Mouse (Mus musculus) fat pad, adult 2 months (tissue): ENCODE measurements at regions not wholly inside any gene's neighbourhood (a gene's known extent, or its start where the extent isn't known, plus 50 kb on each side); places are given as distances from the start of the nearest gene placed in this dataset.
"Not testable (repeated sequence)": the region's sequence is repeated elsewhere in the genome, so short reads cannot be mapped to it uniquely, and the experiment has no call there.

Source experiments
- DNase-seq: peaks from one replicate; pipeline ENCODE4 v3.0.0-alpha.2; 2011; ENCODE audit warnings: low read depth, low spot score; ENCODE audit errors: extremely low read depth

DNA sequence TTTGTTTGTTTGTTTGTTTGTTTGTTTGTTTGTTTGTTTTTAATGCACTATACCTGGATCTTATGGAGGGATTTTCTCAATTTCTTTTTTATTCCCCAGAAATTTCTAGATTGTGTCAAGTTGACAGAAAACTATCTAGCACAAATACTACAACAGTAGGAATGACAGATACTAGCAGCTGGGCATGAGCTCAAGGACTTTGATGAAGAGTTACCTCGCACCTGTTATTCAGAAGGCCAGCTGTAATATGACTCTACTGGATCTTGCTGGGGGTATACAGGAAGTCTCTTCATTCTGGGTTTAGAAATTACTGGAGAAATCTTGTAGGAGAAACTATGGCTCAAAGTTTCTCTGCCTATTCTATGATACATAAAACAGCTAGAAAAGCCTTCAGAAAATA is 994.4 kb downstream of the Basp1 start:
- DNase-seq: no peak

DNA sequence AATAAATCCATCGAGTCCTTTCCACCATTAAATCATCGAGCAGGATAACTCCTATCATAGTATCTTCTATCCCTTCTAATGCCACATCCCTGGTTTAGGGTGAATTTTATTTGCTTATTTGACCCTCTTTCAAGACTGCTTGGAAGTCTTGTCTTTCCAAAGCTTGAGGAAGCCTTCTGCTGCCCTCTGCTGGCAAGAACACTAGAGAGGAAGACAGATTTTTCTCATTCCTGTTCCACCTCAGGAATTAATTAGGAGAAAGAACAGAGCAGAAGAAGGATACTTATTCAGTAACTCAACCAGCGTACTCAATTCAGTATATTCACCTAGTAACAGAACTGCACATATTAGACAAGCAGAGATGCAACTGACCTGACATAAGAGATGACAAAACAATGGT is 1005.9 kb downstream of the Basp1 start:
- no peak for DNase-seq

DNA sequence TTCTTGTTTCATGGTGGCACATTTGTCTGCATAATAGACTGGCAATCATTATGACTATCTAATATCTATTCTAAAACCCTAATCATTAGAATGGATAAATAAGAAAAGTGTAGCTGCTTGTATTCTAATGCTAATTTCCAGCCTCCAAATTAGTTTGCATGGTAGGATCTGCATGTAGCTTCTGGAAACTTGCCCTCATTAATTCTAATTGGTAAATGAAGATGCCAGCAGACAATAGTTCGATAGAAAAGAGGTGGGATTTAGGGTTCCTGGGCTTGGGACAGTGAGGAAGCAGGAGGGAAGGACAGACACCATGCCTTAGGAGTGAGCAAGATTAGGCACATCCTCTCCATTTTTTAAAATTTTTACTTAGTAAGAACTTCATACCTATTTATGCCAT is 1008.3 kb downstream of the Basp1 start:
- DNase-seq: no peak

DNA sequence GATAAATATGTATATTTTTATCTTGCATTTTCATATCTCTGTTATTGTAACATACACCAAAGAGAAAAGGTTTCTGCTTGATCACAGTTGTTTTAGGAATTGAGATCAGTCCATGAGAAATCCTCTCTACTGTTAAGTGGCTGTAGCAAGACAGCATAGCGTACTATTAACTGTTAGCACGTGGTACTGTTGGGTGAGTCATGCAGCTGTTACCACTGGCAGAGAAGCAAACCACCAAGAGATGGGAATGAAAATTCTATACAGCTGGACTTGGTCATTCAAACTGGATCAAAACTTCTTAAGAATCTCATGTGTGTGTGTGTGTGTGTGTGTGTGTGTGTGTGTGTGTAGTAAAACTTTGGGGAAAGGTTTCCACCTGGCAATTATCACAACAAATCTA is 1013.5 kb downstream of the Basp1 start:
- no peak for DNase-seq

DNA sequence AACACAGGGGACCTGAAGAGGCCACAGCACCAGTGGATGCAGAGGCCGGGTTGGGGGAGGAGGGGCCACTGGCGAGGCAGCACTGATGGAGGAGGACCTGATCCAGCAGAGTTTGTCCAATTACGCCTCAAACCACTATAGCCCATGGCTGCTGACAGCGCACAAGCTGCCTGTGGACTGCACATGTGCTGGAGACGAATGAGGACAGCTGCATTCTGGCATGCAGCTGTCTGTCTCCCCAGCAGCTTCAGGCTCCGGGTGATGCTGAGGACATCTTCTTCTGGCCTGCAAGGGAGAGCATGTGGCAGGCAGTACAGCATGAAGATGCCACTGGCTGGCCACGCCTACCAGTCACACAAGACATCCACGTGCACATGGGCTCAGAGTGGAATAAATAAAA is 1055.2 kb downstream of the Basp1 start:
- DNase-seq: no peak

DNA sequence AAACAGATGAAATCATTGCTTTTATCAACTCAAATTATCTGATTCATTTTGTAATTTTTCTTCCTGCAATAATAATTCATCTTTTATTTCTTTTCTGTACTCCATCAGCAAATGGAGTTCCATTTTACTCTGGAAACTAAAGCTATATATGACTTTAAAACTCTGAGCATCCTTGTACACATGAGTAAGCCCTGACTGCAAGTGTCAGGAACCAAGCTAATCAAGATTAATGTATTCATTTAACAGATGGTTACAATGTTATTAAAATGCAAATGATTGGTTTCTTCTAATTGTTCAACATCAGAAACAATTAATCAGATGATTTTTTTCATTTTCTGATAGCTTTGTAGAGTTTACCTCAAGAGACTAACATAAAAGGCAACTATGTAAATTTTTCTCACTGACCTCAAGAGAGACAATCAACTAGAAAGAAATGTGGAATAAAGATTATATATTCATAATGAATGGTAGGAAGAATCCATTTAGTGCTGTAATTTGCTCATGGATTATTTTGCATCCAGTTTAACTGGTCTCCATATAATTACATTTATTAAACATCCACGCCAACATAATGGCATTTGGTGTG is 1064.5 kb downstream of the Basp1 start:
- no peak for DNase-seq

DNA sequence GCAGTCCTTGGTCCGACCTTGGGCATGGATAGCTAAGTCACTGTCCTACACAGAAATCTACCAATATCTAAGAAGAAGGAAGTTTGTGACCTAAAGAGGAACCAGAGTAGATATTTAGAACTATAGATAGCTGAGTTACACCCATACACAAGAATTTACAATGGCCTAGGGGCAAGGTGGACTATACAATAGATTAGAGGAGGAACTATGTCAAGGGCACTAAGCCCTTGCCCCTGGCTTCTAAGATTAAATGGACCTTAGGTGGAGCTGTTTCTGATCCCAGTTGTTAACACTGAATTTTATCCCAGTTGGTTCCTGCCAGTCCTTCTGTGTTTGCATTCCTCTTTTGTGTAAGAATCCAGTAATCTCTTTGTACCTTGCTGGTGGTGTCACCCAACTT is 1077.7 kb downstream of the Basp1 start:
- not testable (repeated sequence) for DNase-seq

DNA sequence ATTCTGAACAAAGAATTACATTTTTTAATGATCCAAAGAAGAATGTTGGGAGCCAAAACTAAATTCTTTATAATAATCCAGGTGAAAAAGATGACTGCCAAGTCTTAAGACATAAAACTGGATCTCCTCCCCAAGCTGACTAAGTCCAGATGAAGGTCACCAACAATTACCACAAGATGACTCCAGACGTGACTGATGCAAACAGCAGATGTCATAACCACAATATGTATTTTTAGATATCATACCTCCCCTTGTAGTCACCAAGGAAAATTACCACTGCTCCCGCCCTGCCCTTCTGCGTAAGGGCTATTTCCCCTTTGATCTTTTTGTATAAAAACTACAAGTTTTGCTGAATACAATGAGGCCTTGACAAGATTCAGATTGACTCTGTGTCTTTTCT is 1110.4 kb downstream of the Basp1 start:
- not testable (repeated sequence) for DNase-seq

DNA sequence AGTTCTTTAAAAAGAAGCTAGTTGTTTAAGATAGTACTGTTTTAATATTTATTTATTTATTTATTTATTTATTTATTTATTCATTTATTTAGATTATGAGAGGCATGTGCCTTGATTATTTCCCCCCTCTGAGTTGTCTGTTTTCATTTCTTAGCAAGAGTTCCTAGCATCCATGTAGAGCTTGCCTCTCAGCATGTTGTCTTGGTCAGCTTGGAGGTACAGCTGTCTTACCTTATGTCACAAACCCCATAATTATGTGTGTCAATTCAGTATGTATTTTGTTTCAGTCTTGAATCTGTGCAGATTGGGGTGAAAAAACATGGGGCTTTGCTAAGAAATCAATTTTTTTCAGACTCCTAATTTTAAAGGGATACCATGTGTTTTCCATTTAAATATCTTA is 1116.3 kb downstream of the Basp1 start:
- DNase-seq: no peak

DNA sequence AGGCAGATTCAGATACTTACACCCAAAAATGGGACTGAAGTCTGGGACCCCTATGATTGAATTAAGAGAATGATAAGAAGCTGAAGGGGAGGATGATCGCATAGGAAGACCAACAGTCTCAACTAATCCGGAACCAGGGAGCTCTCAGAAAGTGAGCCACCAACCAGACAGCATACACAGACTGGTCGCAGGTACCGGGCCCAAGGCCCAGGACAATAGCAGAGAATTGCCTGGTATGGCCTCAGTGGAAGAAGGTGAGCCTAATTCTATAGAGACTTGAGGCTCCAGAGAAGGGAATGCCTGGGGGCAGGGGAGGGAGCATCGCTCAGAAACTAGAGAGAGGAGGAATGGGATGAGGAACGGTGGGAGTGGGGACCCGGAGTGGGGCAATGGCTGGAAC is 1116.8 kb downstream of the Basp1 start:
- DNase-seq: no peak

DNA sequence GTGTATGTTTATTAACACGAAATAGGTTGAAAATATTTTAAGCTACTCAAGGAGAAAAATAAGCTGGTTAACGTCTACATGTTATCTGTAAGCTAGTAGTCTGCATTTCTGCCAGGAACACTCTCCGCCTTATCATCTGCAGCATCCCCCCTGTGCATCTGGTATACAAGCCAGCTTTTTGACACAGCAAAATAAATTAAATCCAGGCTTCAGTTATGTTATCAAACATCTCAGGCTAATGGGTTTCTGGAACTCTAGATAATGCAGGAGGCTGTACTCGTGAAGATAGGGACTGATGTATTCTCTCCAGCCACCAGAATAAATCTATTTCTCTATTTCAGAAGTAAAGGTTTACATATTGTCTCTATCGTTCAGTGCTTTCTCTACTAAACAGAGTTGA is 1138.5 kb downstream of the Basp1 start:
- no peak for DNase-seq

DNA sequence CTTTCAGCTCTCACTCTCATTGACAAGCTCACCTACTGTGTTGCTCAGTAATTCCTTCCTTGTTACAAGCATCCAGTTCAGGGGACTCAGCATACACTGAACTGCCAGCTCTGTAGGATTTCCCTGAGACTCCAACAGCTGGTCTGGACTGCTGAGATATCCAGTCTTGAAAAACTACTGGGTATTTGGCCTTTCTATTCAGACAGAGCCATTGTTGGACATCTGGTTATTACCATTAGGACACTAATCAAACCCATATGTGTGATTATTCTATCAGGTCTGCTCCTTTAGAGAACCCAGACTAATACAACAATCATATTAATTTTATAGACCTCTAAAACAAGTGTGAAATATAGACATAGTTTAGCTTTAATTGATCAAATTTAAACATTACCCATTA is 1146.2 kb downstream of the Basp1 start:
- DNase-seq: no peak
